7 mouse cellular contexts compared by ENCODE assay signal in the genomic region with DNA sequence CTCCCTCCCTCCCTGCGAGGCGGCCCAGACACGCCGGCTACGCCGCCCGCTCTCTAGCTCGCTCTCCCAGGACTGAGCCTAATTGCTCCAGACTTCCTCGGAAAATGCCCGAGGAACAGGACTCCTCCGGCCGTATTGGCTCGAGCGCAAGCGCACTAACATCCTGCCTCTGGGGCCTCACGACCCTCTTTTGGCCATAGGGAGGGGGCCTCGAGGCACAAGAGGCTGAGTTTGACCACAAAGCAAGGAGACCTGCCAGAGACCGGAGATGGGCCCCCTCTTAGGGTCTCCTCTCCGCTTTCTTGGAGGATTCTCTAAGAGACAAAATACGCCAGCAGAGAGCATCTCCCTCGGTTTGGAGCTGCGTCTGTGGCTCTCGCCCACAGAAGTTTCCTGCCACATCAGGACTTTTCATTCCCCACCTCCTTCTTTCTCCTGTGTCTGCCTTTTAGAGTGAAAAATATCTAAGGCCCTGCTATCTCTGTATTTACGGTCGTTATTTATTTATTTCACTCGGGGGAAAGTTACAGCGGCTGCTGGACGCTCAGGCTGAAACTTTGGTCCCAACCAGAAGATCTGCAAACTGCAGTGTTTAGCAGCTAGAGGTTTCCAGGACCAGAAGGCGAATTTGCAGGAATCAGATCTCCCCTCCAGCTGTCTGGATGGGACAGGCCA. TPM values are rescaled to one million over a fixed set of nuclear protein-coding genes. Genes with fewer than 3 reads are reported as not detected.
DNase-seq lines count a peak whose midpoint lies in the region; ATAC-seq lines count a peak whose summit lies in the region.

No protein-coding gene starts in this region.

- H3K4me2 ChIP-seq in embryonic facial prominence, embryonic 14.5 days (ENCODE audit: low read depth, low read length): peak overlapping the region; percentile 69
- H3K4me2 ChIP-seq in liver, embryonic 13.5 days: peak overlapping the region; percentile 60
- peak overlapping the region; percentile 99 for H3K4me2 ChIP-seq in neural tube, embryonic 15.5 days

- H3K4me1 ChIP-seq in embryonic facial prominence, embryonic 14.5 days (ENCODE audit: control insufficient read depth, insufficient read depth, low read length): peaks cover 34% of the 10 kb centered on the region
- peaks cover 33% of the 10 kb centered on the region for H3K4me1 ChIP-seq in heart, embryonic 10.5 days
- H3K4me1 ChIP-seq in liver, embryonic 13.5 days (replicated peaks): 0 out of 2 replicates have a peak, but pooled peaks cover 4% of the 10 kb centered on the region
- peaks cover 35% of the 10 kb centered on the region for H3K4me1 ChIP-seq in neural tube, embryonic 15.5 days

- H3K27me3 ChIP-seq in embryonic facial prominence, embryonic 14.5 days (replicated peaks; ENCODE audit: control insufficient read depth, insufficient read depth, low read length): no peaks in the 10 kb centered on the region
- H3K27me3 ChIP-seq in heart, embryonic 10.5 days (ENCODE audit: insufficient read depth, poor library complexity, severe bottlenecking): no peaks in the 10 kb centered on the region
- H3K27me3 ChIP-seq in liver, embryonic 13.5 days: peaks cover 44% of the 10 kb centered on the region
- H3K27me3 ChIP-seq in neural tube, embryonic 15.5 days (replicated peaks): peaks cover 13% of the 10 kb centered on the region

- H3K36me3 ChIP-seq in embryonic facial prominence, embryonic 14.5 days (ENCODE audit: control insufficient read depth, insufficient read depth, low read length): no peaks in the 10 kb centered on the region; the same call in 1 of the 2 replicates
- no peaks in the 10 kb centered on the region for H3K36me3 ChIP-seq in heart, embryonic 10.5 days
- H3K36me3 ChIP-seq in liver, embryonic 13.5 days: no peaks in the 10 kb centered on the region
- H3K36me3 ChIP-seq in neural tube, embryonic 15.5 days: no peaks in the 10 kb centered on the region

- under 1% methylated on average over 20 of the region's 29 CpGs for WGBS in embryonic facial prominence, embryonic 14.5 days
- WGBS in heart, embryonic 10.5 days: 0% methylated on average over 21 of the region's 29 CpGs
- under 1% methylated on average over 27 of the region's 29 CpGs for WGBS in liver, embryonic 13.5 days (ENCODE audit: insufficient replicate concordance)
- WGBS in neural tube, embryonic 15.5 days: under 1% methylated on average over 29 of the region's 29 CpGs

- peak; percentile 92 for ATAC-seq in embryonic facial prominence, embryonic 14.5 days (ENCODE audit: low read depth)
- peak; percentile 56 for ATAC-seq in liver, embryonic 13.5 days (ENCODE audit: low read depth)
- ATAC-seq in neural tube, embryonic 15.5 days (ENCODE audit: low FRiP score): peak; percentile 85
- ATAC-seq in megakaryocyte-erythroid progenitor cell, adult 5-6 weeks (replicated peaks; ENCODE audit: low FRiP score, low TSS enrichment, poor library complexity, severe bottlenecking): no peak

- DNase-seq in adrenal gland, postnatal 10 days: peak; percentile 90
- DNase-seq in embryonic facial prominence, embryonic 14.5 days (ENCODE audit: low spot score): peak; percentile 96
- DNase-seq in heart, embryonic 10.5 days (ENCODE audit: low spot score): peak; percentile 90
- DNase-seq in kidney, adult 9 months: peak; percentile 82
- no peak for DNase-seq in liver, embryonic 13.5 days

- H3K9ac ChIP-seq in embryonic facial prominence, embryonic 14.5 days (ENCODE audit: low read depth, low read length): peak overlapping the region; percentile 90
- peak overlapping the region; percentile 47; the same call in 1 of the 2 replicates for H3K9ac ChIP-seq in liver, embryonic 13.5 days
- peak overlapping the region; percentile 55 for H3K9ac ChIP-seq in neural tube, embryonic 15.5 days (replicated peaks)

- peak overlapping the region; percentile 75 for H3K4me3 ChIP-seq in embryonic facial prominence, embryonic 14.5 days (ENCODE audit: low read depth, low read length)
- peak overlapping the region; percentile 78 for H3K4me3 ChIP-seq in heart, embryonic 10.5 days
- H3K4me3 ChIP-seq in liver, embryonic 13.5 days (replicated peaks): peak overlapping the region; percentile 52
- H3K4me3 ChIP-seq in neural tube, embryonic 15.5 days (replicated peaks): peak overlapping the region; percentile 52

- peak overlapping the region; percentile 93 for H3K27ac ChIP-seq in embryonic facial prominence, embryonic 14.5 days (replicated peaks; ENCODE audit: low read depth, low read length)
- H3K27ac ChIP-seq in heart, embryonic 10.5 days: peak overlapping the region; percentile 96
- peak overlapping the region; percentile 43 for H3K27ac ChIP-seq in liver, embryonic 13.5 days
- peak overlapping the region; percentile 70 for H3K27ac ChIP-seq in neural tube, embryonic 15.5 days (replicated peaks)

- no peaks in the 10 kb centered on the region for H3K9me3 ChIP-seq in embryonic facial prominence, embryonic 14.5 days (ENCODE audit: control insufficient read depth, low read length)
- H3K9me3 ChIP-seq in heart, embryonic 10.5 days: no peaks in the 10 kb centered on the region
- H3K9me3 ChIP-seq in liver, embryonic 13.5 days (replicated peaks): no peaks in the 10 kb centered on the region
- H3K9me3 ChIP-seq in neural tube, embryonic 15.5 days (replicated peaks): no peaks in the 10 kb centered on the region

RNA-seq across cellular contexts. Expression of a gene that starts 0.4 kb away (rescaled TPM):
- total RNA-seq in adrenal gland, postnatal 10 days (2021): 10 to 100 TPM; 15.7 to 21.4 TPM
- 15.1 and 16.6 TPM in 2 replicates for polyA plus RNA-seq in embryonic facial prominence, embryonic 14.5 days (2014; fragmentation: Nextera tagmentation; extraction: Ambion mirVana)
- 8.9 and 9.0 TPM in 2 replicates for polyA plus RNA-seq in heart, embryonic 10.5 days (2016; fragmentation: Nextera tagmentation; extraction: Ambion mirVana)
- 0.36 and 0.44 TPM in 2 replicates for polyA plus RNA-seq in liver, embryonic 13.5 days (2015; fragmentation: Nextera tagmentation; extraction: Ambion mirVana)
- polyA plus RNA-seq in neural tube, embryonic 15.5 days (2015; fragmentation: Nextera tagmentation; extraction: Ambion mirVana): 22.9 and 24.6 TPM in 2 replicates
- total RNA-seq in megakaryocyte-erythroid progenitor cell, adult 5-6 weeks (2014; fragmentation: Nextera tagmentation): 1.6 TPM in 1 of 2 replicates, not detected in the other
- not detected in 2 replicates for total RNA-seq in megakaryocyte-erythroid progenitor cell, adult 5-6 weeks (2017)

Comparison
In these comparisons a context has a peak if more than half of its experiments do, and no peak if none do; other contexts are left out.
1. H3K27ac ChIP-seq: peak in every context shown above with its lines; median percentile 96 in heart, embryonic 10.5 days; 93 in embryonic facial prominence, embryonic 14.5 days; 70 in neural tube, embryonic 15.5 days; 43 in liver, embryonic 13.5 days.